Mouse (Mus musculus): Measurements from ENCODE around the gene Gm20517.

The Gm20517 gene

GRCm38 (mm10) chr17:47711883-47712282 is 100.5 kb downstream of the Gm20517 start:
- DNase-seq (ENCODE audit: low spot score) = no peak

GRCm38 (mm10) chr17:47712889-47713571 is 101.6 kb downstream of the Gm20517 start:
- no peak for DNase-seq (ENCODE audit: low spot score)

GRCm38 (mm10) chr17:47715037-47715436 is 103.6 kb downstream of the Gm20517 start:
- DNase-seq (ENCODE audit: low spot score) = no peak

GRCm38 (mm10) chr17:47721183-47721582 is 109.8 kb downstream of the Gm20517 start:
- no peak for DNase-seq (ENCODE audit: low spot score)

- DNase-seq (ENCODE audit: low spot score) = no peak
Measured at GRCm38 (mm10) chr17:47726566-47726965, 115.2 kb downstream of the Gm20517 start, which contains the start of gene Pgc. Gene Pgc (plus strand): TSS chr17:47726842.

- DNase-seq (ENCODE audit: low spot score) = no peak
Measured at GRCm38 (mm10) chr17:47730633-47731575, 119.5 kb downstream of the Gm20517 start.

Data from ovary, postnatal 36 days (tissue).